Mouse (Mus musculus) olfactory bulb, adult 2 months (tissue): ENCODE results near the gene Med12l.

Experiments
- CTCF ChIP-seq: fragments of 200-500 bp; IDR thresholded peaks from 2 replicates; pipeline ENCODE4 v1.5.1; 2012; ENCODE audit warnings: low read depth, mild to moderate bottlenecking, low read length, moderate library complexity; ENCODE audit not compliant: insufficient read depth
- POLR2A ChIP-seq: fragments of 200-500 bp; IDR thresholded peaks from 2 replicates; pipeline ENCODE4 v1.6.1; 2012; ENCODE audit warnings: mild to moderate bottlenecking, low read depth, low read length, moderate library complexity; ENCODE audit not compliant: insufficient read depth

DNA sequence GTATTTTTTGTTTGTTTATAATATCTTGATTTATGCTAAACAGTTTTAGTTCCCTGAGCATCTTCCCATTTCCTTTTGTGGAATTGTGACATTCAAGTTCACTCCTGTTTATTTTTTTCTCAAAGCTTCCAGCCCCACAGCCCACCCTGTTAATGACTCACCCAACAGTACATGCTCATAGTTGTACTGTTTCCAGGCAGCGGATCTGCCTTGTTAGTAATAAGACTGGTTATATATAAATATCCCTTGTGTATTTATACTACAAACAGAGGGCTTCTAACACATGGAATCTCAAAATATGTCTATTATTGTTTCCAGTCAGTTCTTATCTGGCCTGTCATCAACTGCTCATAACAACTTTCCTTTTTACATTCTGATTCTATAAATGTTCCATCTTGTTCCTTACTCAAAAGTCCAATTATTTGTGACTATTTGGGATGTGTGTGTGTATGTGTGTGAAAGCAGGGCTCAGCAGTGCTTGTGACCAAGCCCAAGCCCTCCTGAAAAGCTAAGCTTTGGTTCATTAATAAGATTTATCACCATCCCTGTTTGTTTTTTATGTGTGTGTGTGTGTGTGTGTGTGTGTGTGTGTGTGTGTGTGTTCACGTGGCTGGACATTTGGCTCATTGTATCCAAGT is 161.9 kb downstream of the Med12l start:
- no peak for TF ChIP-seq POLR2A
- no peak for TF ChIP-seq CTCF
